Mouse (Mus musculus) adrenal gland, adult 8-10 months (tissue): ENCODE data around the gene Olfr905. TPM values are rescaled to one million over a fixed set of nuclear protein-coding genes. Genes with fewer than 3 reads are reported as not detected.

Experiments used
- DNase-seq: peaks from one replicate; pipeline ENCODE4 v3.0.0; 2022
- total RNA-seq, 4 experiments: library from RNA; stranded (reverse); gene quantifications; 2 replicates each; pipeline ENCODE4 v1.2.4; 2022

Olfr905 gene
- under 1 TPM in 1 of 4 experiments, not detected in 3; 0.06 TPM for total RNA-seq

DNA sequence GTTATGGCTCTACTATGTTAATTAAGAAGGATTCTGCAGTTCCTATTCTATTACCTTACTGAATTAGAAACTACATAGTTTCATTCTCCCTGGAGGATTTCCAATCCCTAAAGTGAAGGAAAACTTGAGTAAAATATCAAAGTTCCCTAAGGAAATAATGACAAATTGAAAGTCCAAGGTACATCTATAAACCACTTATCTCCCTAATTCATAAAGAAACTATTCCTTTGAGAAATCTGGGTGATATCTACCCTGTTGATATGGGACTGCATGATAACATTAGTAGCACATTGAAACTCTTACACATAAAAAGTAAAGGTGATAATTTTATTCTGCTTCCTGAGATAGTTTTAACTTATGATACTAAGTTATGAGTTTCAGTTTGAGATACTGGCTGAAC lies at the start of gene Olfr905:
Gene Olfr905 (plus strand): TSS at position 301 of the 400 bp plus-strand sequence.
- DNase-seq: no peak

GRCm38 (mm10) chr9:38423801-38424200 lies 47.1 kb upstream of the Olfr905 start:
- no peak for DNase-seq

- DNase-seq: no peak
Measured at GRCm38 (mm10) chr9:38427026-38427425, 43.9 kb upstream of the Olfr905 start.

- no peak for DNase-seq
Measured at GRCm38 (mm10) chr9:38429155-38429554, 41.8 kb upstream of the Olfr905 start, which contains the start of gene Olfr901. Olfr901 (plus strand) TSS chr9:38429455.

GRCm38 (mm10) chr9:38447352-38447751 lies 23.6 kb upstream of the Olfr905 start, which contains the start of gene Olfr902:
Olfr902 (plus strand) TSS chr9:38447652.
- no peak for DNase-seq

GRCm38 (mm10) chr9:38462844-38463243 lies 8.1 kb upstream of the Olfr905 start, which contains the start of gene Olfr904:
Olfr904 (plus strand) TSS chr9:38463144.
- no peak for DNase-seq

DNA sequence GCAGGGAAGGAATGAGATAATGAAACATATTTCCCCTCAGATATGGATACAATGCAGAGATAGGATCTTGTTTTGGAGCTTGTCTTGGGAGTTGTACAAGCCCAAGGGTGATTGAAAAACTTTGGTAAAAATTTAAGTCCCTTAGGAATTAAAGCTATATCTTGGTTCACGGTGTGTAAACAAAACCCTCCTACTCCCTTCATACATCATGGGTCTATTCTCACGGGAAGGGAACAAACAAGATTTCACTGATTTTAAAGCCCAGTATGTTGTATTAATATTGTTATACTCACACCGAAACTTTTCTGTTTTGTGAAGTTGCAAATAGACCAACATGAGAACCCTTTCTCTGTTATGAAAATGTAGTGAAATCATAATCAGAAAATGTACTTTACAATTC lies 15.9 kb downstream of the Olfr905 start, which contains the start of gene Olfr906:
Gene Olfr906 (plus strand): TSS at position 301 of the 400 bp plus-strand sequence.
- DNase-seq: no peak

DNA sequence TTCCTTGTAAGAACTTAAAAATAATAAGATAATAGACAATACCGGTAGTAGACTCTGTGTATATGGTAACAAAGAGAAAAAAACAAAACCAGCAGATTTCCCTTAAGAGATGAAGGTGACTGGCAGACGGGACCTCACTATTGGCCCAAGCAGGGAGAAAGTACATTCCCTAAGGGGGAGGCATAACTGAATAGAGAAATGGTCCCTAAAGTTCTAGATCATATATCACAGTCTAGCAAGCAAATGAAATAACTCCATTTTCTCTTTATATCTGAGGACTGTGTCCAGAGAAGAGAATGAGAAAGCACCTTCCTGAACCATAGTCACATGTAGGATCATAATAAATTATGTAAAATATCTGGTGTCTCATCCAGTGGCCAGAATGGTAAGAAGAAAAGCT lies 24.6 kb downstream of the Olfr905 start, which contains the start of gene Olfr907:
Gene Olfr907 (plus strand): TSS at position 301 of the 400 bp plus-strand sequence.
- DNase-seq: no peak

- DNase-seq: no peak
Measured at GRCm38 (mm10) chr9:38512353-38512752, 41.4 kb downstream of the Olfr905 start.

GRCm38 (mm10) chr9:38521280-38521679 lies 50.4 kb downstream of the Olfr905 start, which contains the start of gene Olfr911-ps1:
Olfr911-ps1 (plus strand) TSS chr9:38521580.
- DNase-seq: no peak

Other genes starting within 250 kb of the Olfr905 start
- gene Olfr143, start 218.3 kb upstream of the Olfr905 start, total RNA-seq: not detected
- gene Olfr895, start 203.3 kb upstream of the Olfr905 start, total RNA-seq: not detected
- not detected for gene Olfr896-ps1, start 180.0 kb upstream of the Olfr905 start, total RNA-seq
- gene Olfr25, start 142.0 kb upstream of the Olfr905 start, total RNA-seq: not detected
- gene Olfr898, start 122.7 kb upstream of the Olfr905 start, total RNA-seq: not detected
- not detected for gene Olfr250, start 104.2 kb upstream of the Olfr905 start, total RNA-seq
- not detected for gene Olfr251, start 94.0 kb upstream of the Olfr905 start, total RNA-seq
- gene Olfr147, start 69.4 kb upstream of the Olfr905 start, total RNA-seq: not detected
- gene Olfr901, start 41.7 kb upstream of the Olfr905 start, total RNA-seq: not detected
- not detected for gene Olfr902, start 23.5 kb upstream of the Olfr905 start, total RNA-seq
- gene Olfr904, start 8.0 kb upstream of the Olfr905 start, total RNA-seq: not detected
- gene Olfr906, start 16.0 kb downstream of the Olfr905 start, total RNA-seq: not detected
- gene Olfr907, start 24.7 kb downstream of the Olfr905 start, total RNA-seq: not detected
- gene Olfr911-ps1, start 50.5 kb downstream of the Olfr905 start, total RNA-seq: not detected
- not detected for gene Olfr910, start 66.7 kb downstream of the Olfr905 start, total RNA-seq
- gene Olfr912, start 109.1 kb downstream of the Olfr905 start, total RNA-seq: not detected
- gene Olfr913, start 121.7 kb downstream of the Olfr905 start, total RNA-seq: not detected
- not detected for gene Olfr914, start 134.0 kb downstream of the Olfr905 start, total RNA-seq
- not detected for gene Olfr916, start 188.8 kb downstream of the Olfr905 start, total RNA-seq
- gene Olfr917, start 194.7 kb downstream of the Olfr905 start, total RNA-seq: not detected
- not detected for gene Olfr918, start 203.5 kb downstream of the Olfr905 start, total RNA-seq
- not detected for gene Olfr919, start 232.6 kb downstream of the Olfr905 start, total RNA-seq
- 10 to 100 TPM; 50.5 to 75.2 (median 60.9) TPM for gene Vwa5a, start 247.2 kb downstream of the Olfr905 start, total RNA-seq